Mouse (Mus musculus) forebrain, embryonic 13.5 days (tissue): ENCODE measurements around the gene Sult2b1. TPM values are rescaled to one million over a fixed set of nuclear protein-coding genes. Genes with fewer than 3 reads are reported as not detected.

Experiments
- ATAC-seq: fragments of 200-750 bp; cut with Nextera tagmentation; 2 replicates; pipeline ENCODE4 v1.8.0; 2017
- H3K27ac ChIP-seq: fragments of 300-500 bp; sonication (generic); 2 replicates; pipeline ENCODE4 v1.5.1; 2015; ENCODE audit warnings: inconsistent platforms, mild to moderate bottlenecking, moderate library complexity
- H3K27me3 ChIP-seq: fragments of 300-500 bp; sonication (generic); 2 replicates; pipeline ENCODE4 v1.6.1; 2015; ENCODE audit warnings: mild to moderate bottlenecking, inconsistent platforms
- H3K36me3 ChIP-seq: fragments of 300-500 bp; sonication (generic); 2 replicates; pipeline ENCODE4 v1.6.1; 2015; ENCODE audit warnings: mild to moderate bottlenecking, inconsistent platforms; ENCODE audit not compliant: poor library complexity, severe bottlenecking
- H3K4me1 ChIP-seq: fragments of 300-500 bp; sonication (generic); 2 replicates; pipeline ENCODE4 v1.6.1; 2015; ENCODE audit warnings: inconsistent platforms
- H3K4me2 ChIP-seq: fragments of 300-500 bp; sonication (generic); 2 replicates; pipeline ENCODE4 v1.6.1; 2015; ENCODE audit warnings: inconsistent platforms, mild to moderate bottlenecking, moderate library complexity
- H3K4me3 ChIP-seq: fragments of 300-500 bp; sonication (generic); 2 replicates; pipeline ENCODE4 v1.5.1; 2015; ENCODE audit warnings: mild to moderate bottlenecking, inconsistent platforms
- H3K9ac ChIP-seq: fragments of 300-500 bp; sonication (generic); 2 replicates; pipeline ENCODE4 v1.6.1; 2015; ENCODE audit warnings: mild to moderate bottlenecking, inconsistent platforms
- H3K9me3 ChIP-seq: fragments of 300-500 bp; sonication (generic); replicated peaks from 2 replicates; pipeline ENCODE4 v1.6.1; 2016; ENCODE audit warnings: inconsistent platforms
- WGBS: fragments of 180-500 bp; shearing (Covaris S2); methylation state at CpG from one replicate; pipeline ENCODE4 v1.1.7; 2015; 5-methylcytosine and 5-hydroxymethylcytosine counted together
- polyA plus RNA-seq: library from polyadenylated mRNA; unstranded; fragments of >200 nt; fragmentation: Nextera tagmentation; extraction: Ambion mirVana; gene quantifications from 2 replicates; pipeline ENCODE4 v1.2.1, GENCODE M21; 2015

The Sult2b1 gene
- polyA plus RNA-seq, 1 experiment from 2014 or later = 4.4 TPM

- Histone ChIP-seq H3K27ac (peak within 1 kb of the TSS; percentile 6; the same call in 1 of the 2 replicates), H3K4me1 (peaks cover 37% of the 10 kb centered on the region), H3K4me3 (no peak within 1 kb of the TSS), H3K9ac (peak within 1 kb of the TSS; percentile 98; the same call in 1 of the 2 replicates), H3K9me3 (no peaks in the 10 kb centered on the region), H3K27me3 (no peaks in the 10 kb centered on the region), H3K4me2 (no peak within 1 kb of the TSS), H3K36me3 (peaks cover 66% of the 10 kb centered on the region)
- ATAC-seq = no peak
- WGBS = 85% methylated on average over 14 of the region's 14 CpGs
Observed at GRCm38 (mm10) chr7:45720413-45721233, 63.8 kb downstream of the Sult2b1 start, which contains the start of gene Fam83e. Fam83e (plus strand) TSS chr7:45721212.

- Histone ChIP-seq H3K4me1 (peaks cover 40% of the 10 kb centered on the region), H3K4me3 (peak overlapping the region; percentile 93; the same call in 1 of the 2 replicates), H3K9me3 (no peaks in the 10 kb centered on the region), H3K27ac (no peak overlapping the region), H3K27me3 (no peaks in the 10 kb centered on the region), H3K9ac (peak overlapping the region; percentile 98), H3K4me2 (peak overlapping the region; percentile 96), H3K36me3 (peaks cover 59% of the 10 kb centered on the region)
- no peak for ATAC-seq
- 92% methylated on average over 16 of the region's 16 CpGs for WGBS
Observed at GRCm38 (mm10) chr7:45719738-45720412, 64.6 kb downstream of the Sult2b1 start.

GRCm38 (mm10) chr7:45719180-45719579 lies 65.3 kb downstream of the Sult2b1 start:
- peak overlapping the region; percentile 96 for H3K4me2 ChIP-seq
- no peaks in the 10 kb centered on the region for H3K9me3 ChIP-seq
- peak overlapping the region; percentile 98 for H3K9ac ChIP-seq
- peak overlapping the region; percentile 93 for H3K4me3 ChIP-seq
- WGBS = 80% methylated on average over 10 of the region's 10 CpGs
- peaks cover 52% of the 10 kb centered on the region for H3K36me3 ChIP-seq
- H3K4me1 ChIP-seq = peaks cover 47% of the 10 kb centered on the region
- no peaks in the 10 kb centered on the region for H3K27me3 ChIP-seq
- no peak overlapping the region for H3K27ac ChIP-seq
- no peak for ATAC-seq

GRCm38 (mm10) chr7:45718331-45718730 lies 66.1 kb downstream of the Sult2b1 start:
- ATAC-seq = peak; percentile 3; the same call in 1 of the 2 replicates
- peak overlapping the region; percentile 90 for H3K27ac ChIP-seq
- H3K4me2 ChIP-seq = peak overlapping the region; percentile 96
- H3K9ac ChIP-seq = peak overlapping the region; percentile 98
- H3K27me3 ChIP-seq = no peaks in the 10 kb centered on the region
- peak overlapping the region; percentile 93 for H3K4me3 ChIP-seq
- H3K36me3 ChIP-seq = peaks cover 46% of the 10 kb centered on the region
- WGBS = under 1% methylated on average over 20 of the region's 20 CpGs
- peaks cover 49% of the 10 kb centered on the region for H3K4me1 ChIP-seq
- no peaks in the 10 kb centered on the region for H3K9me3 ChIP-seq

GRCm38 (mm10) chr7:45717918-45718297 lies 66.6 kb downstream of the Sult2b1 start, which contains the start of gene Sphk2:
Sphk2 (minus strand) TSS chr7:45718002.
- 0% methylated on average over 41 of the region's 41 CpGs for WGBS
- H3K4me1 ChIP-seq = peaks cover 49% of the 10 kb centered on the region

GRCm38 (mm10) chr7:45716952-45717917 lies 67.2 kb downstream of the Sult2b1 start:
- 12% methylated on average over 31 of the region's 31 CpGs for WGBS
- peaks cover 49% of the 10 kb centered on the region for H3K4me1 ChIP-seq

More at GRCm38 (mm10) chr7:45717918-45718297, 66.6 kb downstream of the Sult2b1 start, which contains the start of gene Sphk2:
- ATAC-seq = peak; percentile 77
- H3K36me3 ChIP-seq = peaks cover 46% of the 10 kb centered on the region
- peak within 1 kb of the TSS; percentile 98 for H3K9ac ChIP-seq
- peak within 1 kb of the TSS; percentile 93 for H3K4me3 ChIP-seq
- peak within 1 kb of the TSS; percentile 90 for H3K27ac ChIP-seq
- peak within 1 kb of the TSS; percentile 96 for H3K4me2 ChIP-seq
- no peaks in the 10 kb centered on the region for H3K9me3 ChIP-seq
- no peaks in the 10 kb centered on the region for H3K27me3 ChIP-seq

GRCm38 (mm10) chr7:45716460-45716857 lies 68.0 kb downstream of the Sult2b1 start:
- peaks cover 49% of the 10 kb centered on the region for H3K4me1 ChIP-seq
- no peak overlapping the region for H3K27ac ChIP-seq
- peaks cover 46% of the 10 kb centered on the region for H3K36me3 ChIP-seq
- peak overlapping the region; percentile 96 for H3K4me2 ChIP-seq
- peak overlapping the region; percentile 93; the same call in 1 of the 2 replicates for H3K4me3 ChIP-seq
- no peak overlapping the region for H3K9ac ChIP-seq
- H3K9me3 ChIP-seq = no peaks in the 10 kb centered on the region
- ATAC-seq = no peak
- H3K27me3 ChIP-seq = no peaks in the 10 kb centered on the region
- WGBS = 92% methylated on average over 3 of the region's 3 CpGs

More at GRCm38 (mm10) chr7:45716952-45717917, 67.2 kb downstream of the Sult2b1 start:
- peak overlapping the region; percentile 96 for H3K4me2 ChIP-seq
- peak overlapping the region; percentile 93 for H3K4me3 ChIP-seq
- H3K36me3 ChIP-seq = peaks cover 46% of the 10 kb centered on the region
- peak; percentile 11 for ATAC-seq
- no peaks in the 10 kb centered on the region for H3K27me3 ChIP-seq
- no peaks in the 10 kb centered on the region for H3K9me3 ChIP-seq
- peak overlapping the region; percentile 85 for H3K9ac ChIP-seq
- H3K27ac ChIP-seq = peak overlapping the region; percentile 90

GRCm38 (mm10) chr7:45715741-45716459 lies 68.6 kb downstream of the Sult2b1 start:
- peak overlapping the region; percentile 65 for H3K27ac ChIP-seq
- peaks cover 46% of the 10 kb centered on the region for H3K36me3 ChIP-seq
- H3K9ac ChIP-seq = peak overlapping the region; percentile 79; the same call in 1 of the 2 replicates
- H3K27me3 ChIP-seq = no peaks in the 10 kb centered on the region
- H3K4me2 ChIP-seq = peak overlapping the region; percentile 96
- H3K9me3 ChIP-seq = no peaks in the 10 kb centered on the region
- H3K4me3 ChIP-seq = peak overlapping the region; percentile 69
- 87% methylated on average over 19 of the region's 19 CpGs for WGBS
- no peak for ATAC-seq
- peaks cover 46% of the 10 kb centered on the region for H3K4me1 ChIP-seq

- WGBS = 8% methylated on average over 34 of the region's 34 CpGs
- Histone ChIP-seq H3K4me2 (peak within 1 kb of the TSS; percentile 96), H3K27me3 (no peaks in the 10 kb centered on the region), H3K36me3 (peaks cover 46% of the 10 kb centered on the region), H3K4me3 (peak within 1 kb of the TSS; percentile 69), H3K9me3 (no peaks in the 10 kb centered on the region), H3K9ac (peak within 1 kb of the TSS; percentile 79), H3K4me1 (peaks cover 49% of the 10 kb centered on the region), H3K27ac (peak within 1 kb of the TSS; percentile 65)
- ATAC-seq = peak; percentile 93
Observed at GRCm38 (mm10) chr7:45715090-45715708, 69.3 kb downstream of the Sult2b1 start, which contains the start of gene Rpl18. Rpl18 (plus strand) TSS chr7:45715457.

GRCm38 (mm10) chr7:45714630-45715089 lies 69.8 kb downstream of the Sult2b1 start:
- Histone ChIP-seq H3K4me2 (peak overlapping the region; percentile 96), H3K27me3 (no peaks in the 10 kb centered on the region), H3K36me3 (peaks cover 46% of the 10 kb centered on the region), H3K9ac (peak overlapping the region; percentile 79), H3K4me3 (peak overlapping the region; percentile 69), H3K9me3 (no peaks in the 10 kb centered on the region), H3K27ac (peak overlapping the region; percentile 51), H3K4me1 (peaks cover 52% of the 10 kb centered on the region)
- ATAC-seq = peak; percentile 44
- 10% methylated on average over 14 of the region's 14 CpGs for WGBS
